Mouse (Mus musculus): ENCODE data around the gene Ceacam20. TPM values are rescaled to one million over a fixed set of nuclear protein-coding genes. Genes with fewer than 3 reads are reported as not detected.

Ceacam20 gene
- polyA plus RNA-seq, 1 experiment from 2014 or later = not detected

Other genes with a start within 250 kb of the Ceacam20 start
- gene Tomm40, start 250.0 kb upstream of the Ceacam20 start, polyA plus RNA-seq (2015; fragmentation: Nextera tagmentation; extraction: Ambion mirVana) = 82.0 and 87.4 TPM in 2 replicates
- 128 and 131 TPM in 2 replicates for gene Nectin2, start 214.9 kb upstream of the Ceacam20 start, polyA plus RNA-seq (2015; fragmentation: Nextera tagmentation; extraction: Ambion mirVana)
- 347 and 379 TPM in 2 replicates for gene Bcam, start 194.4 kb upstream of the Ceacam20 start, polyA plus RNA-seq (2015; fragmentation: Nextera tagmentation; extraction: Ambion mirVana)
- 17.8 and 18.8 TPM in 2 replicates for gene Cblc, start 168.6 kb upstream of the Ceacam20 start, polyA plus RNA-seq (2015; fragmentation: Nextera tagmentation; extraction: Ambion mirVana)
- gene Bcl3, start 142.6 kb upstream of the Ceacam20 start, polyA plus RNA-seq (2015; fragmentation: Nextera tagmentation; extraction: Ambion mirVana) = 5.4 and 5.7 TPM in 2 replicates
- 0.15 TPM in 1 of 2 replicates, not detected in the other for gene Gm19345, start 113.4 kb upstream of the Ceacam20 start, polyA plus RNA-seq (2015; fragmentation: Nextera tagmentation; extraction: Ambion mirVana)
- gene Ceacam16, start 104.1 kb upstream of the Ceacam20 start, polyA plus RNA-seq (2015; fragmentation: Nextera tagmentation; extraction: Ambion mirVana) = not detected in 2 replicates
- gene Ceacam19, start 77.4 kb upstream of the Ceacam20 start, polyA plus RNA-seq (2015; fragmentation: Nextera tagmentation; extraction: Ambion mirVana) = 0.06 TPM in 1 of 2 replicates, not detected in the other
- 23.9 and 26.1 TPM in 2 replicates for gene Pvr, start 44.3 kb upstream of the Ceacam20 start, polyA plus RNA-seq (2015; fragmentation: Nextera tagmentation; extraction: Ambion mirVana)
- gene Igsf23, start 14.7 kb upstream of the Ceacam20 start, polyA plus RNA-seq (2015; fragmentation: Nextera tagmentation; extraction: Ambion mirVana) = 1.8 and 2.3 TPM in 2 replicates
- not detected in 2 replicates for gene Nlrp9b, start 26.1 kb downstream of the Ceacam20 start, polyA plus RNA-seq (2015; fragmentation: Nextera tagmentation; extraction: Ambion mirVana)
- not detected in 2 replicates for gene Vmn1r91, start 134.3 kb downstream of the Ceacam20 start, polyA plus RNA-seq (2015; fragmentation: Nextera tagmentation; extraction: Ambion mirVana)
- not detected in 2 replicates for gene Gm16442, start 157.2 kb downstream of the Ceacam20 start, polyA plus RNA-seq (2015; fragmentation: Nextera tagmentation; extraction: Ambion mirVana)
- not detected in 2 replicates for gene Vmn1r93, start 173.7 kb downstream of the Ceacam20 start, polyA plus RNA-seq (2015; fragmentation: Nextera tagmentation; extraction: Ambion mirVana)
- gene Vmn1r94, start 203.0 kb downstream of the Ceacam20 start, polyA plus RNA-seq (2015; fragmentation: Nextera tagmentation; extraction: Ambion mirVana) = not detected in 2 replicates
- not detected in 2 replicates for gene Vmn1r95, start 228.3 kb downstream of the Ceacam20 start, polyA plus RNA-seq (2015; fragmentation: Nextera tagmentation; extraction: Ambion mirVana)
- not detected in 2 replicates for gene Gm6164, start 240.2 kb downstream of the Ceacam20 start, polyA plus RNA-seq (2015; fragmentation: Nextera tagmentation; extraction: Ambion mirVana)